Mouse (Mus musculus) embryo, embryonic 10 days (tissue): Measurements from ENCODE around the gene Olfr898.

Experiments used
- DNase-seq: peaks from one replicate; pipeline ENCODE4 v3.0.0-alpha.2; 2015; ENCODE audit warnings: low spot score

Olfr898 gene

GRCm38 (mm10) chr9:38348111-38348510, at the start of gene Olfr898:
TSS of gene Olfr898 (plus strand) at chr9:38348411.
- no peak for DNase-seq

- DNase-seq: no peak
Observed at GRCm38 (mm10) chr9:38328760-38329159, 19.5 kb upstream of the Olfr898 start, which contains the start of gene Olfr25. TSS of gene Olfr25 (plus strand) at chr9:38329060.

GRCm38 (mm10) chr9:38366596-38366995, 18.4 kb downstream of the Olfr898 start, which contains the start of gene Olfr250:
TSS of gene Olfr250 (plus strand) at chr9:38366896.
- no peak for DNase-seq

GRCm38 (mm10) chr9:38376786-38377185, 28.6 kb downstream of the Olfr898 start, which contains the start of gene Olfr251:
TSS of gene Olfr251 (plus strand) at chr9:38377086.
- no peak for DNase-seq

GRCm38 (mm10) chr9:38401398-38401797, 53.2 kb downstream of the Olfr898 start, which contains the start of gene Olfr147:
TSS of gene Olfr147 (plus strand) at chr9:38401698.
- DNase-seq: no peak
